Mouse (Mus musculus): ENCODE results near the gene Chrm4.

Gene Chrm4

DNA sequence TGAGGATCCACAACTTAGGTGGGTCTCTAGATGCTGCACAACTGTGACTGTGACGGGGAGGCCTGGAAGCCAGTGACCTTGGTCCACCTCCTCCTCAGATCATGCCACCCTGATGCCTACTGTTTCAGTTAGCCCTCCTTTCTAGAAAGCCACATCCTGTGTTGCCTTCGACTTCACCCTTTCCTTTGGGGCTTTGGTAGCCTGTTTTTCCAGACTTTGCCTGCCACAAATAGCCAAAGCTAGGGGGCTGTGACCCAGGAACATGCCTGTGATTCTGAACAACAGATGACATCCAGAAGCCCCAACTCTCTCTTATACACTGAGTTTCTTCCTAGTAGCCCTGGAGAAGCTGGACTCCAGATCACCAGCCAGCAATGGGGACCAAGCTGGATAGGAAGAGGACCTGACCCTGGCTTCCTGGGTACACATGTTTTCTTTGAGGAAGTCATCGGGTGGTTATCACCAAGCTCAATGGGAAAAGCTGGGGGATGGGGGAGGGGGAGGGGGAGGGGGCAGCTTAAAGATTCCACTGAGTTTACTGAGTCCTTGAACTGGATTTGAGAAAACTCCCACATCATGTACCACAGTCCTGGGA is 37.7 kb downstream of the Chrm4 start:
- DNase-seq, result no peak

GRCm38 (mm10) chr2:91965417-91965816 is 38.4 kb downstream of the Chrm4 start:
- peak; percentile 57 for DNase-seq

GRCm38 (mm10) chr2:91966367-91966766 is 39.3 kb downstream of the Chrm4 start:
- no peak for DNase-seq

GRCm38 (mm10) chr2:91967962-91968361 is 40.9 kb downstream of the Chrm4 start:
- no peak for DNase-seq

DNA sequence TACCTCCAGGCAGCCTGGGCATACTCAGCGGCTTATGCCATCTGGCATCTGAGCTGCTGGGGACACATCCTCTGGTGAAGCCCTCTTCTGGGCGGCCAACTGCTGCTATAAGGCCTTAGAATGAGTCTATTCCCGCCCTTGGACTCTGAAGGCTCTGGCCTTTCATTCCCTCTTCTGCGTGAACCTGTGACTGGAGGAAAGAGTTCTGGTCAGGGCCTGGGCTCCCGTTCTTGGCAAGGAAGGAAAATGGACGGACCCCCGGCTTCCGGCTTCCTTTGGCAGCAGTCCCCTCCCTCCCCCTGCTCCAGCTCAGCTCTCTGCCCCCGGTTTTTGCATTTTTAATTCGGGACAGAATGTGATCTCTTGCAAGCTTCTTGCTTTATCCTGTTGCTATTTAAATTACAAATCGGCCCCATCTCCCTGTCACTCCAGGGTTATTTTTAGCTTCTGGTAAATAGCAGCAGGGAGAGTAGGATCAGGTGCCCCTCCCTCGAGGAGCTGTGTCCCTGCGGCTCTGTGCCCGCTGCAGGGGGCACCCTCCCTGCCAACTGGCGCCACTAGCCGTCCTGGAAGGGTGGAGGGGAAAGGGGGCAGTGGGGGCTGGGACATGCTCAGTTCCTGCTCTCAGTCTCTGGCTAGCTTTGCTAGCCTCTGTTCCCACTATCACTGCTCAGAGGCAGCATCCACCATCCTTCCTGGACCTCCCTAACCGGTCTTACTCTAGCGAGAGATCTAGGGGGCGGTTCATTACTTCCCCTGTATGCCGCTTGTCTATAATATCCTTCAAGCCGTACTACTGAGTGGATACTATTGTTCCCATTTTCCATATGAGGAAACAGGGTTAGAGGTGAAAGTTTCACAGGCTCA is 44.4 kb downstream of the Chrm4 start:
- DNase-seq, result no peak

DNA sequence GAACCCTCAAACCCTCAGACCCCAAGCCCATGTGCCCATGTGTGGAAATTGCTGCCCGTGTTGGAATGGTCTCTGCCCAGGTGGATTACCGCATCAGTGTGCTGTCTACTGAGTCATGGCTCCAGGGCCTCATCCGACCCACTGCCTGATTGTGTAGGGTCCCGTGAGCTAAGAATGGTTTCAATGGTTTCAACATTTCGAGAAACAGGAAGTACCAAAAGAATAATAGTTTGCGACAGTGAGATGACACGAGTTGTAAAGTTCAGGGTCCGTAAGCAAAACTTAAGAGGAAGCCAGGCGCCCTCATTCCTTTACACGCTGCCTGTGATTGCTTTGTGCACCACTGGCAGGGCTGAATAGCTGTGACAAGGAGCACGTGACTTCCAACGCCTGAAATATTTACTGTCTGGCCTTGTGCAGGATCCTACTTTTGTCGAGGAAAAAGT is 45.1 kb downstream of the Chrm4 start:
- DNase-seq, result no peak

DNA sequence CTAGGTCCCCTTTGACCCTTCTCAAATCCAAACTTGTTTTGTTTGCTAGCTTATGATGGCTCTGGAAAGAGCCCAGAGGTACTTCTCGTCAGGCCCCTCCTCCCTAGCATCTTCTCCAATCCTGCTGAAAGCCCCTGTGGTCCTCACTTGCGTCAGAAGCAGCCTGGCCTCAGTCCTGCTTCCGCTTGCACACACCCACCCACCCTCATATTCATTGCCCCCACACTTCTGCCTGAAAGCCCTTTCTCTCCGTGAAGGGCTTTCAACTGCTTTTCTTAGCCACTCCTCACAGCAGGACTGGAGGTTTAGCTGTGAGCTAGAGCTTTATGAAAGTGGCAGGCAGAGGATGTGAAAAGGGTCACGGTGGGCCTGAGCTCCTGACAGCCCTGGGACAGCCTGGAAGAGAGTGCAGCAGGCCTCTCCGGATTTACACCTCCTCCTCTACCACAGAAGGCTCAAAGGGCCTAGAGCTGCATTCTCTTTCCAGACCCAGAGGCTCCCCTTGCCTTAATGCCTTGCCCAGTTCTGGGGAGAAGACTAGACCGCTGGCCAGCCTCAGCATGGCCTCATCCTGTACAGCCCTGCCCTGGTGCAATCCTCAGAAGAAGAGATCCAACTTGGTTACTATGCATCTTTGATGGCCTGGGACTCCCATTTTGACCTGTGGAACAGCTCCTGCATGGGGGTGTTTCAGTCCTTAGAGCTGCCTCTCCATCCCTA is 46.5 kb downstream of the Chrm4 start:
- no peak for DNase-seq

DNA sequence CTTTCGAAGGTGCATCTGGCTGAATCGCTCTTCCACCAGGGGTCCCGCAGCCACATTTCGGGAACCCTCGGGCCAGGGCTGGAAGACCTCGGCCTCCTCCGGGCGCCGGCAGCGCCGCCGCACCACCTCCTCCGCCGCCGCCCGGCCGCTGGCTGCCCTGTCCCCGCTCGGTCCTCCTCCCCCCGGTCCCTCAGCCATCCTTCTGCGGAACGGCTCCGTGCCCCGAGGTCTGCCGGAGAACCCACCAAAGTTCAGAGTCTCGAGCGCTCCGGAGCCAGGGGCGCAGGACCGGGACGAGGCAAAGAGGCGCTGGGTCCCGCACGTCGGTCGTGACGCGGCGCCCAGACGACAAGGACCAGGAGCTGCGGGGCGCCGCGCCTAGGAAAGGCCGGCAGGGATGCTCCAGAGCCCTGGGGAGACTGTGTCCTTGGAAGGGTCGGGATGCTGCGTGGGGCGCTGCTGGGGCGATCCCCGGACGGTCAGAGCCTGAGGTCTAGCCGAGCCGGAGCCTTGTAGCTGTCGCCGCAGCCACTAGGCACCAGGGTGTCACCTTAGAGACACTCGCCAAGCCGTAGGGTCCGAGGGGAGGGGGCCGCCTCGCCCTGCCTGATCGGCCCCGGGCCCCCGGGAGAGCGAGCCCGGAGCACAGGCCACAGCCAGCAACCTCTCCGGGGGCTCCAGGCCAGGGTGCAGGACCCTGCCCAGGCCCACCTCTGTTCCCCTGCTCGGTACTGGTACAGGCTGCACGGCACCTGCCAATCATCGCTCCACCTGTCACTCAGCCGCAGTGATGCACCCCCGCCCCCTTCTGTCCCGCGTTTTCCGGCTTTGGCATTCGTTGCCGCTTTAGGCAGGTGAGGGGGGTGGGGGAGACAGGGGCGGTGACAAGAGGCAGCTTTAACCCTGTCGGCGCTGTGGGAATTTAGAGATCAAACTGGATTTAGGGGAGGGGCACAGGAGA is 48.8 kb downstream of the Chrm4 start, which contains the start of gene Dgkz:
Gene Dgkz, minus strand, starts transcription at position 284 of the 961 bp plus-strand sequence.
- no peak for DNase-seq

GRCm38 (mm10) chr2:91977960-91978359 is 50.9 kb downstream of the Chrm4 start:
- no peak for DNase-seq

Measured in embryo, embryonic 11 days (tissue).